Mouse (Mus musculus): ENCODE measurements around the gene Kcnk7.

DNA sequence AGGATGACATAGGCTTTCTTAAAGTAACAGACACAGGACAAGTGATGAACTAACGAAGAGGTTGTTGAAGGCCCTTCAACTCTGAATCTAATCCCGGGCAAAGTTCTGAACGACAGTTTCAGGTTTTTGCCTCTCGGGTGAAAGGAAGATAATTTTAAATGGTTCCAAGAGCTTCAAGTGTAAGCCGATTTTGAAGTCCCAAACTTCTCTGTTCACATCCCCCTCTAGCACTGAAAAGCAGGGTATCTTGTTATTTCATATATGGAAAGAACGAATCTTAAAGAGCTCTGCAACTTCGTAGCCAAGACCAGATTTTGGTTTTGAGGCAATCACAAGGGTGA, 15.1 kb upstream of the Kcnk7 start:
- TF ChIP-seq CTCF (IDR thresholded peaks at IDR 0.05) (no peak), EP300 (IDR thresholded peaks at IDR 0.05) (no peak)

All from lung, postnatal 0 days (tissue).